Mouse (Mus musculus): ENCODE data around the gene Hnf4a. TPM values are rescaled to one million over a fixed set of nuclear protein-coding genes. Genes with fewer than 3 reads are reported as not detected.
"Not testable (repeated sequence)": the region's sequence is repeated elsewhere in the genome, so short reads cannot be mapped to it uniquely, and the experiment has no call there.

Hnf4a gene
- polyA plus RNA-seq, 1 experiment from 2014 or later: not detected

GRCm38 (mm10) chr2:163613206-163613605, 106.6 kb downstream of the Hnf4a start:
- Histone ChIP-seq H3K4me3 (no peak overlapping the region), H3K9me3 (replicated peaks) (no peaks in the 10 kb centered on the region), H3K27ac (no peak overlapping the region), H3K4me1 (replicated peaks) (no peaks in the 10 kb centered on the region), H3K9ac (no peak overlapping the region), H3K4me2 (no peak overlapping the region), H3K36me3 (peaks cover 66% of the 10 kb centered on the region), H3K27me3 (no peaks in the 10 kb centered on the region)
- ATAC-seq (replicated peaks; ENCODE audit: insufficient number of reproducible peaks, insufficient read depth, low FRiP score, low read depth): no peak
- WGBS: 93% methylated on average over 5 of the region's 5 CpGs

DNA sequence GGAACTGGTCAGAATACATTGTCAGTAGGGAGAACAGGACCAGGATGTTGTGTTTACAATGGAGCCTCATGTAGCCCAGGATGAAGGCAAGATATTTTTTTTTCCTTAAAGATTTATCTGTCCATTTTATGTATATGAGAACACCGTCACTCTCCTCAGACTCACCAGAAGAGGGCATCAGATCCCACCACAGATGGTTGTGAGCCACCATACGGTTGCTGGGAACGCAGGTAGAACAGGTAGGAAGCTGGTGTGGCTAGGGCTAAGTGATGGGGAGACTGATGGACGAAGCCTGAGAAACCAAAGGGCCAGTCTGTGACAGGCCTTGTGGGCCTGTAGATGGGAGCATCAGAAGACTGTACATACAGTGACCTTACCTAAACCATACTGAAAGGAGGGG, 107.4 kb downstream of the Hnf4a start:
- no peak for ATAC-seq (replicated peaks; ENCODE audit: insufficient number of reproducible peaks, insufficient read depth, low FRiP score, low read depth)
- Histone ChIP-seq H3K9ac (no peak overlapping the region), H3K27me3 (no peaks in the 10 kb centered on the region), H3K4me2 (no peak overlapping the region), H3K36me3 (peaks cover 74% of the 10 kb centered on the region), H3K9me3 (replicated peaks) (no peaks in the 10 kb centered on the region), H3K4me3 (no peak overlapping the region), H3K27ac (no peak overlapping the region), H3K4me1 (replicated peaks) (no peaks in the 10 kb centered on the region)
- WGBS: 93% methylated on average over 4 of the region's 4 CpGs

GRCm38 (mm10) chr2:163615401-163615800, 108.8 kb downstream of the Hnf4a start:
- Histone ChIP-seq H3K4me3 (no peak overlapping the region), H3K9me3 (replicated peaks) (no peaks in the 10 kb centered on the region), H3K27ac (no peak overlapping the region), H3K27me3 (no peaks in the 10 kb centered on the region), H3K4me1 (replicated peaks) (no peaks in the 10 kb centered on the region), H3K36me3 (peaks cover 88% of the 10 kb centered on the region), H3K9ac (no peak overlapping the region), H3K4me2 (no peak overlapping the region)
- no peak for ATAC-seq (replicated peaks; ENCODE audit: insufficient number of reproducible peaks, insufficient read depth, low FRiP score, low read depth)
- 89% methylated on average over 9 of the region's 9 CpGs for WGBS

DNA sequence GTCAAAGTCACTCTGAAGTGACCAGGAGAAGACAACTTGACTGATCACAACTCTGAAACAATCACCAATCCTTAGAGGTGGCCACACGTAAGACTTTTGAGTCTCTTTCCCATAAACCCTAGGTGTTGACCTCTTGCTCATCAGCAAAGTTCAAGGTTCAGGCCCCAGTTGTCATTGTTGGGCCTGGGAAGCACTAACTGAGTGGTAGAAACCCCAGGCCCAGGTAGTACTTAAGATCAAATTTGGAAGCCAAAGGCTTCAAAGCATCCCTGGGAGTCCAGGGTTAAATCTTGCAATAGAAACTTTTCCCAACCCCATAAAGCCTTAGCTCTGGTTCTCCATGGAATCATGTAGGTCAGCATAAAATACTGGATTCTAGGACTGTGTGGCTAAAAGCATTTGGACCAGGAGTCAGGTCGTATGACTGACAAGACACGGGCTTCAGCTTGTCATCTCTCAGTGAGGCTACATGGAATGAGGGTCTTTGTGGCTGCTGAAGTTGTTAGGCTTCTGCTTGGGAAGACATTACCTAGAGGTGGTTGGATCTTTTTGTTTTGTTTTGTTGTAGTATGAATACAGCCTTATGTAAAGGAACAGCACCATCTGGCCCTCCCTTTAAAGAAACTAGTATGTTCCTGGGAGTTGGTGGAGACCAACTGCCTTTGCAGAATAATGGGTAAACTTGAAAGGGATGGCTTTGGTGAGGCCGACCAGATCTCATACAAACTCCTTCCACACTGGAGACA, 109.5 kb downstream of the Hnf4a start:
- H3K9me3 ChIP-seq (replicated peaks): no peaks in the 10 kb centered on the region
- WGBS: 89% methylated on average over 4 of the region's 4 CpGs
- H3K9ac ChIP-seq: no peak overlapping the region
- no peak for ATAC-seq (replicated peaks; ENCODE audit: insufficient number of reproducible peaks, insufficient read depth, low FRiP score, low read depth)
- H3K36me3 ChIP-seq: peaks cover 89% of the 10 kb centered on the region
- H3K4me1 ChIP-seq (replicated peaks): no peaks in the 10 kb centered on the region
- H3K27me3 ChIP-seq: no peaks in the 10 kb centered on the region
- H3K27ac ChIP-seq: no peak overlapping the region
- H3K4me2 ChIP-seq: no peak overlapping the region
- no peak overlapping the region for H3K4me3 ChIP-seq

GRCm38 (mm10) chr2:163616652-163617227, 110.1 kb downstream of the Hnf4a start:
- Histone ChIP-seq H3K4me3 (no peak overlapping the region), H3K4me2 (no peak overlapping the region), H3K9ac (no peak overlapping the region), H3K27me3 (no peaks in the 10 kb centered on the region), H3K4me1 (replicated peaks) (no peaks in the 10 kb centered on the region), H3K36me3 (peaks cover 90% of the 10 kb centered on the region), H3K9me3 (replicated peaks) (no peaks in the 10 kb centered on the region), H3K27ac (no peak overlapping the region)
- ATAC-seq (replicated peaks; ENCODE audit: insufficient number of reproducible peaks, insufficient read depth, low FRiP score, low read depth): no peak
- WGBS: 80% methylated on average over 3 of the region's 3 CpGs

DNA sequence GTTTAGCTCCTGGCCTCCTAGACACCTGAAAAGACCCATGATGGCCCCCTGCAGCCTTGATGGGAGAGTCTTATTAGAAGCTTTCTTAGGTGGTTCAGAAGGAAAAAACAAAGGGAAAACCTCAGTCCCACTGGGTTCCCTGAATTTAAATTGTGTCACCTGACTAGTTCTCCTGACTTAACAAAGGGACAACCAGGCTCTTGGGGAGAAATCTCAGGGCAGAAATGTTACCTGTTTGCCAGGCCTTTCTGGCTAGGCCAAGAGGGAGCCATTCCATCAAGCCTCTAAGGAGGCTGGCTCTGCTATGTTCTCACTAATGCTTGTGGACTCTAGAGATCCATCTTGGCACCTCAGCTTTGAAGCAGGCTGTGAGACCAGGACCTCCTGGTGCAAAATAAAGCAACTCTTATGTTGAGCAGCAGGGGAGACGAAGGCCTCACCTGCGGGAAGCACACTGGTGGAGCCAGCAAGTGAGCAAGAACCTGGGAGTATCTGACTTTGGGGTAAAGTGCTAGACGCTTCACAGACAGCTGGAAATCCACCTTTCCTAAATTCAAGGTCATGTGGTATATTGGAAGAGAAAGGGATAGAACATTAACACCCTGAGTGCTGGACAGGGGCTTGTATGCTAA, 110.7 kb downstream of the Hnf4a start:
- no peak overlapping the region for H3K27ac ChIP-seq
- peaks cover 86% of the 10 kb centered on the region for H3K36me3 ChIP-seq
- no peaks in the 10 kb centered on the region for H3K4me1 ChIP-seq (replicated peaks)
- whole genome bisulfite sequencing: 70% methylated on average over 3 of the region's 3 CpGs
- H3K4me2 ChIP-seq: no peak overlapping the region
- no peak for ATAC-seq (replicated peaks; ENCODE audit: insufficient number of reproducible peaks, insufficient read depth, low FRiP score, low read depth)
- H3K4me3 ChIP-seq: no peak overlapping the region
- no peak overlapping the region for H3K9ac ChIP-seq
- H3K27me3 ChIP-seq: no peaks in the 10 kb centered on the region
- H3K9me3 ChIP-seq (replicated peaks): no peaks in the 10 kb centered on the region

GRCm38 (mm10) chr2:163617874-163618273, 111.3 kb downstream of the Hnf4a start:
- H3K4me2 ChIP-seq: no peak overlapping the region
- H3K4me1 ChIP-seq (replicated peaks): no peaks in the 10 kb centered on the region
- H3K9ac ChIP-seq: no peak overlapping the region
- peaks cover 87% of the 10 kb centered on the region for H3K36me3 ChIP-seq
- H3K27me3 ChIP-seq: no peaks in the 10 kb centered on the region
- WGBS: 87% methylated on average over 4 of the region's 4 CpGs
- no peaks in the 10 kb centered on the region for H3K9me3 ChIP-seq (replicated peaks)
- no peak overlapping the region for H3K27ac ChIP-seq
- ATAC-seq (replicated peaks; ENCODE audit: insufficient number of reproducible peaks, insufficient read depth, low FRiP score, low read depth): no peak
- no peak overlapping the region for H3K4me3 ChIP-seq

DNA sequence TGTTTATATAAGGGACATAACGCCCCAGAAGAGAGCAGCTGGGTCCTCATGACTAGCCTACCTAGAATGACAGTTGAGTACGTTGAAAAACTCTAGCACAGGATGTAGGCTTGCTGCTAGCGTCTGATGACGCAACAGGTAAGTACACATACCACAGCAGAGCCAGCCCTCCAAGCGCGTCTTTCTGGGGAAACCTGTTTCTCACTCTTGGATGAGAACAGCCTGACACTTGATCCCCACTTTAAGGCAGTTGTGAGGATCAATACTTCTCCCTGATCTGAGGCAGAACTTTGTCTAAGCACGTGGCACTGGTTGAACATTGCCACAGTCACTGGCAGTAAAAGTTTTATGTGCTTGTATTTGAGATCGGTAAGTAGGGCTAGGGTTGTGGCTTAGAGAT, 113.8 kb downstream of the Hnf4a start:
- Histone ChIP-seq H3K9ac (no peak overlapping the region), H3K36me3 (peaks cover 85% of the 10 kb centered on the region), H3K4me2 (no peak overlapping the region), H3K4me3 (no peak overlapping the region), H3K9me3 (replicated peaks) (no peaks in the 10 kb centered on the region), H3K27me3 (no peaks in the 10 kb centered on the region), H3K4me1 (replicated peaks) (0 out of 2 replicates have a peak, but pooled peaks cover 2% of the 10 kb centered on the region), H3K27ac (no peak overlapping the region)
- WGBS: 86% methylated on average over 8 of the region's 8 CpGs
- no peak for ATAC-seq (replicated peaks; ENCODE audit: insufficient number of reproducible peaks, insufficient read depth, low FRiP score, low read depth)

DNA sequence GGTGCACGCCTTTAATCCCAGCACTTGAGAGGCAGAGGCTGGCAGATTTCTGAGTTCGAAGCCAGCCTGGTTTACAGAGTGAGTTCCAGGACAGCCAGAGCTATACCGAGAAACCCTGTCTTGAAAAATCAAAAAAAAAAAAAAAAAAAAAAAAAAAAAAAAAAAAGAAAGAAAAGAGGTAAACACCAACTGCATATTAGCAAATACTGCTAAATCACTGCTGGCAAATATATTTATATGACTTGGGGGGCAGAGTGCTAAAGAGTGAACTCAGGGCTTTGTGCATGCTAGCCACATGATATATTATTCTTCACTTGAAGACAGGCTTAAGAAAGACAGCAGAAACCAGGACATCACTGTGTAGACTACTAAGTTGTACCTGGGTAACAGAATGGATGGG, 114.8 kb downstream of the Hnf4a start:
- WGBS: 93% methylated on average over 3 of the region's 3 CpGs
- peaks cover 86% of the 10 kb centered on the region for H3K36me3 ChIP-seq
- H3K27ac ChIP-seq; H3K9me3 ChIP-seq (replicated peaks); H3K4me1 ChIP-seq (replicated peaks); H3K4me2 ChIP-seq; H3K9ac ChIP-seq; H3K27me3 ChIP-seq; H3K4me3 ChIP-seq; ATAC-seq (replicated peaks; ENCODE audit: insufficient number of reproducible peaks, insufficient read depth, low FRiP score, low read depth): not testable (repeated sequence)

Other genes with a start within 250 kb of the Hnf4a start
- gene Jph2, start 108.8 kb upstream of the Hnf4a start, polyA plus RNA-seq (2015; fragmentation: Nextera tagmentation; extraction: Ambion mirVana): 41.0 and 47.7 TPM in 2 replicates
- gene Oser1, start 82.1 kb upstream of the Hnf4a start, polyA plus RNA-seq (2015; fragmentation: Nextera tagmentation; extraction: Ambion mirVana): 47.5 and 55.9 TPM in 2 replicates
- gene Gdap1l1, start 68.3 kb upstream of the Hnf4a start, polyA plus RNA-seq (2015; fragmentation: Nextera tagmentation; extraction: Ambion mirVana): 0.18 and 1.5 TPM in 2 replicates
- 12.5 and 13.9 TPM in 2 replicates for gene Fitm2, start 34.2 kb upstream of the Hnf4a start, polyA plus RNA-seq (2015; fragmentation: Nextera tagmentation; extraction: Ambion mirVana)
- not detected in 2 replicates for gene R3hdml, start 14.5 kb upstream of the Hnf4a start, polyA plus RNA-seq (2015; fragmentation: Nextera tagmentation; extraction: Ambion mirVana)
- gene Ttpal, start 95.5 kb downstream of the Hnf4a start, polyA plus RNA-seq (2015; fragmentation: Nextera tagmentation; extraction: Ambion mirVana): 15.2 and 21.2 TPM in 2 replicates
- 54.8 and 57.1 TPM in 2 replicates for gene Serinc3, start 138.3 kb downstream of the Hnf4a start, polyA plus RNA-seq (2015; fragmentation: Nextera tagmentation; extraction: Ambion mirVana)
- 289 and 356 TPM in 2 replicates for gene Pkig, start 151.6 kb downstream of the Hnf4a start, polyA plus RNA-seq (2015; fragmentation: Nextera tagmentation; extraction: Ambion mirVana)
- 3.0 and 8.4 TPM in 2 replicates for gene Ada, start 243.4 kb downstream of the Hnf4a start, polyA plus RNA-seq (2015; fragmentation: Nextera tagmentation; extraction: Ambion mirVana)

Data from heart, embryonic 15.5 days (tissue).